Mouse (Mus musculus) cerebellum, adult 2 months (tissue): ENCODE data around the gene Trim44.

Experiments
- CTCF ChIP-seq: fragments of 200-500 bp; IDR thresholded peaks from 2 replicates; pipeline ENCODE4 v1.5.1; 2011; ENCODE audit warnings: low read depth, mild to moderate bottlenecking, control low read depth, low read length, moderate library complexity, borderline replicate concordance; ENCODE audit not compliant: insufficient read depth
- POLR2A ChIP-seq: fragments of 200-500 bp; IDR thresholded peaks from 2 replicates; pipeline ENCODE4 v1.6.1; 2011; ENCODE audit warnings: low read length, control low read depth, borderline replicate concordance; ENCODE audit not compliant: insufficient read depth

DNA sequence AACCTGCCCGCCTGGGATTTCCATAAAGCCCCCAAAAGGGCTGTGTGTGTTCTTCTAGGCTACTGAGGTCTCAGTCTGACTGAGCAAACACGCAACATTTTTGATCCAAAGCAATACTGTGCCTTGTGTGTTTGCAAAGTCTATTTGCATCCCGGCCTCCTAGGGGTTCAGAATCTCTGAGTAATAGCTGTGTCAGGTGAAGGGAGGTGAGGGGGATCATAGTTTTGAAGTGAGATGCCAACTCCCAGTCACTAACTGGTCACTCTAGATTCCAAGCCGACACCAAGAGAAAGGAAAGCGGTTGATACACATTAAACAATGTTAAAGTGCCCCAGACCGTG lies 6.3 kb downstream of the Trim44 start:
- TF ChIP-seq CTCF: no peak
- TF ChIP-seq POLR2A: no peak
